Mouse (Mus musculus) megakaryocyte, embryonic 14.5 days (primary cell): Measurements from ENCODE around the gene Lypd1. TPM values are rescaled to one million over a fixed set of nuclear protein-coding genes. Genes with fewer than 3 reads are reported as not detected.

Experiments
- H3K27me3 ChIP-seq: replicated peaks from 2 replicates; pipeline ENCODE3; 2012; ENCODE audit warnings: inconsistent platforms
- H3K36me3 ChIP-seq: replicated peaks from 2 replicates; pipeline ENCODE3; 2012; ENCODE audit warnings: low read length, inconsistent platforms, mixed read lengths
- H3K4me1 ChIP-seq: 2 replicates; pipeline ENCODE4 v1.6.1; 2012; ENCODE audit warnings: inconsistent platforms
- H3K4me3 ChIP-seq: replicated peaks from 2 replicates; pipeline ENCODE3; 2012; ENCODE audit warnings: moderate library complexity, mild to moderate bottlenecking, inconsistent platforms
- H3K9me3 ChIP-seq: 2 replicates; pipeline ENCODE4 v1.6.1; 2012; ENCODE audit warnings: inconsistent platforms
- FLI1 ChIP-seq: IDR thresholded peaks from 2 replicates; pipeline ENCODE4 v1.6.1; 2012; ENCODE audit warnings: low read length, inconsistent platforms, mixed read lengths
- GATA1 ChIP-seq: IDR thresholded peaks from 3 replicates; pipeline ENCODE4 v1.6.1; 2012; ENCODE audit warnings: mixed read lengths, low read length, inconsistent platforms, borderline replicate concordance
- polyA plus RNA-seq: library from polyadenylated mRNA; stranded (reverse); fragments of >175 nt; gene quantifications from 2 replicates; pipeline ENCODE4 v1.2.3, GENCODE M21; 2012; ENCODE audit warnings: low replicate concordance; ENCODE audit not compliant: insufficient read depth

Lypd1 gene
- polyA plus RNA-seq, 1 experiment, result 6.4 TPM

GRCm38 (mm10) chr1:125910871-125911265 is 2.0 kb downstream of the Lypd1 start:
- H3K36me3 ChIP-seq, result no peaks in the 10 kb centered on the region
- peaks cover 46% of the 10 kb centered on the region for H3K27me3 ChIP-seq
- no peaks in the 10 kb centered on the region for H3K9me3 ChIP-seq
- TF ChIP-seq GATA1 (no peak), FLI1 (no peak)
- H3K4me3 ChIP-seq, result peak overlapping the region; percentile 75
- H3K4me1 ChIP-seq, result peaks cover 21% of the 10 kb centered on the region

GRCm38 (mm10) chr1:125910211-125910870 is 2.6 kb downstream of the Lypd1 start:
- H3K27me3 ChIP-seq, result peaks cover 46% of the 10 kb centered on the region
- H3K36me3 ChIP-seq, result no peaks in the 10 kb centered on the region
- peaks cover 21% of the 10 kb centered on the region for H3K4me1 ChIP-seq
- TF ChIP-seq GATA1 (no peak), FLI1 (no peak)
- H3K9me3 ChIP-seq, result no peaks in the 10 kb centered on the region
- H3K4me3 ChIP-seq, result no peak overlapping the region

GRCm38 (mm10) chr1:125893158-125893557 is 19.7 kb downstream of the Lypd1 start:
- Histone ChIP-seq H3K36me3 (no peaks in the 10 kb centered on the region), H3K27me3 (no peaks in the 10 kb centered on the region)
- TF ChIP-seq FLI1, result no peak

GRCm38 (mm10) chr1:125870056-125870455 is 42.8 kb downstream of the Lypd1 start:
- Histone ChIP-seq H3K4me1 (no peaks in the 10 kb centered on the region), H3K4me3 (no peak overlapping the region), H3K36me3 (no peaks in the 10 kb centered on the region), H3K9me3 (peaks cover 18% of the 10 kb centered on the region), H3K27me3 (no peaks in the 10 kb centered on the region)
- no peak for TF ChIP-seq FLI1
- TF ChIP-seq GATA1, result no peak

More at GRCm38 (mm10) chr1:125893158-125893557, 19.7 kb downstream of the Lypd1 start:
- Histone ChIP-seq H3K4me1 (no peaks in the 10 kb centered on the region), H3K9me3 (peaks cover 9% of the 10 kb centered on the region; the same call in 1 of the 2 replicates), H3K4me3 (no peak overlapping the region)

DNA sequence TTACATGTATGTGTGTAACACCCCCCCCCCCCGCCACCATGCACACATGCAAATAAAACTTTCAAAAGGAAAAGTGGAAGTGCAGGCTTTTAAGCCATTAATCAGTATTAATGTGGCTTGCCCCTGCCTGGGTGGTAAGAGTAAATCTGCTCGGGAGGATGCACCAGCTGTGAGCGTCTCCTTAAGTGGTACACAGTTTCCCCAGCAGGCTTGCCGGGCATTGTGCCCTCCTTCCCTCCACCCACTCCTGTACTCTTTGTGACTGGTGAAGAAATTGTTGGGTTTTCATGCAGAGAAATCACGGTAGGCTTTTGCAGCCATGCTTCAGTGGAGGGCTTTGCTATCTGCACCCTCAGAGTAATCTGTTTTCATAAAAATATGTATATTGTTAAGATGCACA is 54.3 kb downstream of the Lypd1 start:
- no peaks in the 10 kb centered on the region for H3K36me3 ChIP-seq

DNA sequence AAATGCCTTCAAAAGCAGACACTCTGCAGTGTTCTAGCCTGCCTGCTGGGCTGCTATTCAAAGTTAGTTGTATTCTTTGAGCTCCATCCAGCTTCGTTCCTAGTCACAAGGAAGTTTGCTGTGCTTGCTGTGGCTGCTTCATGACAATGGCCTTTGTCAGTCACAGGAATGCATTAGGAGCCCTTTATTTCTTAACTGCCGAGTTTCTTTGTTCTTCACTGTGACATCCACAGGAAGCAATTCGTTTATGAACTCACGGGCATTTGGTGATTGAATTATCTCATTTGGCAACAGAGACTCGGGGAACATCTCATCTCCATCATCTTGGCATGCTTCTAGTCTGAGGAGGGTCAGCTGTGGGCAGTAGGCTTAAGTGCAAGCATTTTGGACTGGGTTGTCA is 58.3 kb downstream of the Lypd1 start:
- Histone ChIP-seq H3K4me3 (no peak overlapping the region), H3K36me3 (no peaks in the 10 kb centered on the region), H3K4me1 (no peaks in the 10 kb centered on the region), H3K27me3 (no peaks in the 10 kb centered on the region), H3K9me3 (no peaks in the 10 kb centered on the region)
- TF ChIP-seq GATA1, result no peak
- TF ChIP-seq FLI1, result no peak

More for the DNA sequence above, 54.3 kb downstream of the Lypd1 start:
- Histone ChIP-seq H3K4me1 (no peaks in the 10 kb centered on the region), H3K9me3 (peaks cover 5% of the 10 kb centered on the region; the same call in 1 of the 2 replicates), H3K27me3 (no peaks in the 10 kb centered on the region), H3K4me3 (no peak overlapping the region)
- no peak for TF ChIP-seq FLI1

DNA sequence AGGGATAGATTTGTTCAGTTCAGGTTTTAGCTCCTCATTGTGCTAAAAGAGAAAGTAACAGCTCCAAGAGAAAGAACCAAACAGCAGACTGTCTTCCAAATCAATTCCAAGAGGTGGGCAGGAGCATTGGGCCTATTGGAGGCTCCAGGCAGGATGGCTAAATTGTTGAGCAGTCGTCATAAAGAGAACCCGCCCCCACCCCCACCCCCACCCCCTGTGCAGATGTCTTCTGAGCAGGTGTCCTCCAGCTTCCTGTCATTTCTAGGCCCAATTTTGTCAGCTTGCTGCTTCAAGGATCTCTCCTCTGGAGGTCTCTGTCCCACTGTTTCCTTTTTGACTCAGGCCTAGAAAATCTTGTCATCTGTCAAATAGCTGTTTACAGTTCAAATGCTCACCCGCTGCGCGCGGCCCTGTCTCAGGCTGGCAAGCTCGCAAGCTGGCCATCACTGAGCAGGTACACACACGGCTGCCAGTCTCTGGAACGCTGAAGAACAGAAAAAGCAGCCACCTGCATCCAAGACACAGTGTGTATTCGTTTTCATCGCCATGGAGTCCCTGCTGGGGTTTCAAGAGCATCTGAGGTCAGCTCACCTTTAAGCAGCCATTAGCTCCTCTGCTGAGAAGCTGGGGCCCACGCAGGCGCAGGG is 73.0 kb downstream of the Lypd1 start:
- no peaks in the 10 kb centered on the region for H3K27me3 ChIP-seq
- no peaks in the 10 kb centered on the region for H3K9me3 ChIP-seq
- H3K36me3 ChIP-seq, result no peaks in the 10 kb centered on the region
- H3K4me3 ChIP-seq, result no peak overlapping the region
- H3K4me1 ChIP-seq, result no peaks in the 10 kb centered on the region
- TF ChIP-seq GATA1 (no peak), FLI1 (no peak)

- Histone ChIP-seq H3K27me3 (no peaks in the 10 kb centered on the region), H3K4me1 (no peaks in the 10 kb centered on the region), H3K9me3 (no peaks in the 10 kb centered on the region), H3K36me3 (no peaks in the 10 kb centered on the region), H3K4me3 (no peak overlapping the region)
- TF ChIP-seq GATA1, result no peak
- no peak for TF ChIP-seq FLI1
These were observed 75.4 kb downstream of the Lypd1 start for GRCm38 (mm10) chr1:125837507-125837906.

DNA sequence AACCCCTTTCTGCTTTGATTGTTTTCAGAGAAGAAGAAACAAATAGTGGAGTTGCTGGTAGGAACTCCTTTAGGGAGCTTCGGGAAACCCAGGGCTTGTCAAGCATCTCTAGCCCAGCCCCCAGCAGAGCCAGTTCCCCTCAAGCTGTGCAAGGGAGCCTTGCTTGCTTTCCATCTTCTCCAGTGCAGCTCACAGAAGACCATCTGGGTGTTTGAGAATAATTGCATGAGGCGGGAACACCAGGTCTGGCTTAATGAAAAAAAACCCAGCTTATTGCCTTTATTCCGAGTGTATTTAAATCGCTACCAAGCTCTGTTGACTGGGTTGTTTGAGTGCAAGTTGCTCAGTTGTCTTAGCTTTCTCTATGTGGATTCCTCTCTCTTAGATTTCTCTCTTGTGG is 89.3 kb downstream of the Lypd1 start:
- Histone ChIP-seq H3K4me3 (no peak overlapping the region), H3K36me3 (no peaks in the 10 kb centered on the region), H3K4me1 (no peaks in the 10 kb centered on the region), H3K9me3 (peaks cover 10% of the 10 kb centered on the region), H3K27me3 (no peaks in the 10 kb centered on the region)
- TF ChIP-seq GATA1 (no peak), FLI1 (no peak)

DNA sequence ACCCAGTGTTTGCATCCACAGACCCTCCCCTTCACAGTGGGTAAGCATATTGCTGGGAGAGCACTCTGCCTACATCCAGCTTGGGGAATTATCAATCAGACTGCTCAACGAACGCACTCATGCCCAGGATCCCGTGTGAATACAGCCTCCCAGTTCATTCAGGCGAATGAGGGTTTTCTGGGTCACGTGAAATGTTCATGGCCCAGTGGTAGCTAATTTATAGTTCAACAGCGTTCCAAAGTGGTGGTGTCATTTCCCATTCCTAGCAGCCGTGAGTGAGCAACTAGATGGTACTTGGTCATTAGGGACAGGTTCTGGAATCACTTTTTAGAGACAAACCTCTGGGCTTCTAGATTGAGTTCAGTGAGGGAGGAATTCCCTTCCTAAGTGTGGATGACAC is 91.8 kb downstream of the Lypd1 start:
- no peaks in the 10 kb centered on the region for H3K36me3 ChIP-seq
- no peaks in the 10 kb centered on the region for H3K9me3 ChIP-seq
- TF ChIP-seq FLI1 (no peak), GATA1 (no peak)
- H3K4me3 ChIP-seq, result no peak overlapping the region
- no peaks in the 10 kb centered on the region for H3K4me1 ChIP-seq
- no peaks in the 10 kb centered on the region for H3K27me3 ChIP-seq

Other genes starting within 250 kb of the Lypd1 start
- not detected in 2 replicates for gene Gpr39, start 236.1 kb downstream of the Lypd1 start, polyA plus RNA-seq